Mouse (Mus musculus): ENCODE results near the gene Lamc3. TPM values are rescaled to one million over a fixed set of nuclear protein-coding genes. Genes with fewer than 3 reads are reported as not detected.

The Lamc3 gene
- polyA plus RNA-seq, 1 experiment from 2014 or later, result 0.43 TPM

GRCm38 (mm10) chr2:31954779-31955181 is 67.7 kb downstream of the Lamc3 start:
- no peaks in the 10 kb centered on the region for H3K36me3 ChIP-seq
- 0 out of 2 replicates have a peak, but pooled peaks have one; percentile 9 for ATAC-seq (replicated peaks; ENCODE audit: insufficient number of reproducible peaks, insufficient read depth, low FRiP score, low read depth)
- 51% methylated on average over 9 of the region's 9 CpGs for WGBS
- H3K9me3 ChIP-seq (replicated peaks), result no peaks in the 10 kb centered on the region
- no peaks in the 10 kb centered on the region for H3K27me3 ChIP-seq
- peaks cover 45% of the 10 kb centered on the region for H3K4me1 ChIP-seq (replicated peaks)
- H3K9ac ChIP-seq, result no peak overlapping the region
- H3K4me3 ChIP-seq, result no peak overlapping the region
- H3K4me2 ChIP-seq, result no peak overlapping the region
- H3K27ac ChIP-seq, result peak overlapping the region; percentile 84

- H3K9ac ChIP-seq, result no peak overlapping the region
- no peak for ATAC-seq (replicated peaks; ENCODE audit: insufficient number of reproducible peaks, insufficient read depth, low FRiP score, low read depth)
- no peaks in the 10 kb centered on the region for H3K36me3 ChIP-seq
- no peak overlapping the region for H3K27ac ChIP-seq
- WGBS, result 90% methylated on average over 5 of the region's 5 CpGs
- H3K27me3 ChIP-seq, result no peaks in the 10 kb centered on the region
- no peaks in the 10 kb centered on the region for H3K9me3 ChIP-seq (replicated peaks)
- H3K4me1 ChIP-seq (replicated peaks), result peaks cover 40% of the 10 kb centered on the region
- H3K4me3 ChIP-seq, result no peak overlapping the region
- no peak overlapping the region for H3K4me2 ChIP-seq
Measured at GRCm38 (mm10) chr2:31955686-31956085, 68.6 kb downstream of the Lamc3 start.

GRCm38 (mm10) chr2:31957211-31957610 is 70.1 kb downstream of the Lamc3 start:
- H3K27ac ChIP-seq, result no peak overlapping the region
- H3K9ac ChIP-seq, result no peak overlapping the region
- no peaks in the 10 kb centered on the region for H3K27me3 ChIP-seq
- ATAC-seq (replicated peaks; ENCODE audit: insufficient number of reproducible peaks, insufficient read depth, low FRiP score, low read depth), result no peak
- no peaks in the 10 kb centered on the region for H3K9me3 ChIP-seq (replicated peaks)
- no peak overlapping the region for H3K4me2 ChIP-seq
- WGBS, result 83% methylated on average over 10 of the region's 10 CpGs
- H3K4me3 ChIP-seq, result no peak overlapping the region
- H3K36me3 ChIP-seq, result no peaks in the 10 kb centered on the region
- peaks cover 26% of the 10 kb centered on the region for H3K4me1 ChIP-seq (replicated peaks)

GRCm38 (mm10) chr2:31960986-31961385 is 73.9 kb downstream of the Lamc3 start:
- H3K9me3 ChIP-seq (replicated peaks), result no peaks in the 10 kb centered on the region
- H3K4me3 ChIP-seq, result no peak overlapping the region
- H3K36me3 ChIP-seq, result no peaks in the 10 kb centered on the region
- WGBS, result 91% methylated on average over 8 of the region's 8 CpGs
- ATAC-seq (replicated peaks; ENCODE audit: insufficient number of reproducible peaks, insufficient read depth, low FRiP score, low read depth), result no peak
- no peak overlapping the region for H3K27ac ChIP-seq
- no peak overlapping the region for H3K4me2 ChIP-seq
- peaks cover 8% of the 10 kb centered on the region; the same call in 1 of the 2 replicates for H3K4me1 ChIP-seq (replicated peaks)
- H3K27me3 ChIP-seq, result no peaks in the 10 kb centered on the region
- no peak overlapping the region for H3K9ac ChIP-seq

- no peak overlapping the region for H3K9ac ChIP-seq
- no peak overlapping the region for H3K27ac ChIP-seq
- WGBS, result 53% methylated on average over 4 of the region's 4 CpGs
Measured at GRCm38 (mm10) chr2:31961791-31962222, 74.7 kb downstream of the Lamc3 start.

GRCm38 (mm10) chr2:31962501-31963224 is 75.6 kb downstream of the Lamc3 start:
- ATAC-seq (replicated peaks; ENCODE audit: insufficient number of reproducible peaks, insufficient read depth, low FRiP score, low read depth), result 0 out of 2 replicates have a peak, but pooled peaks have one; percentile 23
- H3K4me2 ChIP-seq, result no peak overlapping the region
- 0 out of 2 replicates have a peak overlapping the region, but pooled peaks have one; percentile 21 for H3K27ac ChIP-seq

More at GRCm38 (mm10) chr2:31961791-31962222, 74.7 kb downstream of the Lamc3 start:
- no peak overlapping the region for H3K4me3 ChIP-seq
- no peak for ATAC-seq (replicated peaks; ENCODE audit: insufficient number of reproducible peaks, insufficient read depth, low FRiP score, low read depth)
- no peaks in the 10 kb centered on the region for H3K27me3 ChIP-seq
- H3K9me3 ChIP-seq (replicated peaks), result no peaks in the 10 kb centered on the region
- H3K4me1 ChIP-seq (replicated peaks), result peaks cover 8% of the 10 kb centered on the region; the same call in 1 of the 2 replicates
- no peak overlapping the region for H3K4me2 ChIP-seq
- no peaks in the 10 kb centered on the region for H3K36me3 ChIP-seq

GRCm38 (mm10) chr2:31963491-31963890 is 76.4 kb downstream of the Lamc3 start:
- Histone ChIP-seq H3K27me3 (no peaks in the 10 kb centered on the region), H3K36me3 (no peaks in the 10 kb centered on the region), H3K9me3 (replicated peaks) (no peaks in the 10 kb centered on the region), H3K4me1 (replicated peaks) (peaks cover 8% of the 10 kb centered on the region; the same call in 1 of the 2 replicates), H3K4me2 (no peak overlapping the region), H3K4me3 (no peak overlapping the region), H3K9ac (no peak overlapping the region), H3K27ac (0 out of 2 replicates have a peak overlapping the region, but pooled peaks have one; percentile 21)
- WGBS, result 81% methylated on average over 7 of the region's 7 CpGs
- no peak for ATAC-seq (replicated peaks; ENCODE audit: insufficient number of reproducible peaks, insufficient read depth, low FRiP score, low read depth)

More at GRCm38 (mm10) chr2:31962501-31963224, 75.6 kb downstream of the Lamc3 start:
- Histone ChIP-seq H3K9ac (no peak overlapping the region), H3K4me1 (replicated peaks) (peaks cover 8% of the 10 kb centered on the region; the same call in 1 of the 2 replicates), H3K27me3 (no peaks in the 10 kb centered on the region), H3K9me3 (replicated peaks) (no peaks in the 10 kb centered on the region), H3K4me3 (no peak overlapping the region), H3K36me3 (no peaks in the 10 kb centered on the region)
- WGBS, result 58% methylated on average over 8 of the region's 8 CpGs

GRCm38 (mm10) chr2:31964191-31964590 is 77.1 kb downstream of the Lamc3 start:
- Histone ChIP-seq H3K4me3 (no peak overlapping the region), H3K9ac (no peak overlapping the region), H3K4me1 (replicated peaks) (peaks cover 8% of the 10 kb centered on the region; the same call in 1 of the 2 replicates), H3K4me2 (no peak overlapping the region), H3K27me3 (no peaks in the 10 kb centered on the region), H3K9me3 (replicated peaks) (no peaks in the 10 kb centered on the region), H3K27ac (no peak overlapping the region), H3K36me3 (no peaks in the 10 kb centered on the region)
- 75% methylated on average over 3 of the region's 3 CpGs for WGBS
- no peak for ATAC-seq (replicated peaks; ENCODE audit: insufficient number of reproducible peaks, insufficient read depth, low FRiP score, low read depth)

- Histone ChIP-seq H3K27ac (no peak overlapping the region), H3K9ac (no peak overlapping the region), H3K4me1 (replicated peaks) (peaks cover 8% of the 10 kb centered on the region; the same call in 1 of the 2 replicates), H3K36me3 (no peaks in the 10 kb centered on the region), H3K4me3 (no peak overlapping the region), H3K4me2 (no peak overlapping the region), H3K9me3 (replicated peaks) (no peaks in the 10 kb centered on the region), H3K27me3 (no peaks in the 10 kb centered on the region)
- ATAC-seq (replicated peaks; ENCODE audit: insufficient number of reproducible peaks, insufficient read depth, low FRiP score, low read depth), result no peak
Measured at GRCm38 (mm10) chr2:31965110-31965509, 78.0 kb downstream of the Lamc3 start.

- Histone ChIP-seq H3K4me2 (no peak overlapping the region), H3K9me3 (replicated peaks) (no peaks in the 10 kb centered on the region), H3K4me3 (no peak overlapping the region), H3K36me3 (0 out of 2 replicates have a peak, but pooled peaks cover 6% of the 10 kb centered on the region), H3K27ac (no peak overlapping the region), H3K9ac (no peak overlapping the region), H3K27me3 (no peaks in the 10 kb centered on the region), H3K4me1 (replicated peaks) (peaks cover 8% of the 10 kb centered on the region; the same call in 1 of the 2 replicates)
- WGBS, result 76% methylated on average over 8 of the region's 8 CpGs
- ATAC-seq (replicated peaks; ENCODE audit: insufficient number of reproducible peaks, insufficient read depth, low FRiP score, low read depth), result no peak
Measured at GRCm38 (mm10) chr2:31966801-31967200, 79.7 kb downstream of the Lamc3 start.

GRCm38 (mm10) chr2:31972589-31972988 is 85.5 kb downstream of the Lamc3 start:
- Histone ChIP-seq H3K4me2 (no peak overlapping the region), H3K9ac (no peak overlapping the region), H3K27me3 (no peaks in the 10 kb centered on the region), H3K36me3 (peaks cover 20% of the 10 kb centered on the region), H3K27ac (no peak overlapping the region), H3K9me3 (replicated peaks) (no peaks in the 10 kb centered on the region), H3K4me1 (replicated peaks) (peaks cover 10% of the 10 kb centered on the region), H3K4me3 (no peak overlapping the region)
- no peak for ATAC-seq (replicated peaks; ENCODE audit: insufficient number of reproducible peaks, insufficient read depth, low FRiP score, low read depth)
- 67% methylated on average over 4 of the region's 4 CpGs for WGBS
